Mouse (Mus musculus) lung, postnatal 14 days (tissue): ENCODE measurements around the gene Rnf40.

Experiments used
- DNase-seq: peaks from one replicate; pipeline ENCODE4 v3.0.0; 2021

The Rnf40 gene

DNA sequence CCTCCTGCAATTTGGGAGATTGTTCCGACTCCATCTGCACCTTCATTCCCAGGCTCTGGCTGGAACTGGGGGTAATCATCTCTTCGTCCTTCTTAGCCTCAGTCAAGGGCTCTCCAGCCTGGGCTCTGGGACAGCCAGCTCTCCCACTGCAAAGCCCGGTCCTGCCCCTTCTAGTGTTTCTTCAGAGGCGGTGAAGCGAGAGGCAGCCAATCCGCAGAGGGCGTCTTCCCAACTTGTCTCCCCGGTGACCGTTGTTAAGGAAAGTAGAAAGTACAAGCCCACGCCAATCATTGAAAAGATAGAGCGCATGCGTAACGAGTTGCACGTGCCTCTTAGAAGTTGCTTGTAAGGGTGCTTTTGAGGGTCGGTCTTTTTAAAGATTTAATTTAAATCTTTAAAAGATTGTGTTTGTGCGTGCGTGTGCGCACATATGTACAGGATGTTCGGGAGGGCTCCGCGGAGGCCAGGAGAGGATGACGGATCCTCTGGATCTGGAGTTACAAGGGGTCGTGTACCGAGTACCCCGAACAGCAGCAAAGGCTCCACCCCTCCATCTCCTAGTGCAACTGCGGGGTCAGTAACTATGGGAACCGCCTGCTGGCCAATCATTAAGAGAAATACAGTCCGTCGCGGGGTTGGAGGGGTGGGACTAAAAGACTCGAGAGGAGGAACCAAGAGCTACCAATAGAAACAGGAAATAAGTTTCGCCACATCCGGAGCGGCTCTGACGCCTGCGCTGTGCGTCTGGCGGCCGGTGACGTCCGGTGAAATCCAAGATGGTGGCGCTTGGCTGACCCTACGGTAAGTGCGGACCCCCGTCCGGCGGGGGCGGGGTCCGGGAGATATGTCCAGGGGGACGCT is at the start of gene Rnf40, which contains the start of gene Ccdc189:
Rnf40 (plus strand) TSS at position 757 of the 861 bp plus-strand sequence.
Ccdc189 (minus strand) TSS at position 585 of the 861 bp plus-strand sequence.
- peak; percentile 92 for DNase-seq

DNA sequence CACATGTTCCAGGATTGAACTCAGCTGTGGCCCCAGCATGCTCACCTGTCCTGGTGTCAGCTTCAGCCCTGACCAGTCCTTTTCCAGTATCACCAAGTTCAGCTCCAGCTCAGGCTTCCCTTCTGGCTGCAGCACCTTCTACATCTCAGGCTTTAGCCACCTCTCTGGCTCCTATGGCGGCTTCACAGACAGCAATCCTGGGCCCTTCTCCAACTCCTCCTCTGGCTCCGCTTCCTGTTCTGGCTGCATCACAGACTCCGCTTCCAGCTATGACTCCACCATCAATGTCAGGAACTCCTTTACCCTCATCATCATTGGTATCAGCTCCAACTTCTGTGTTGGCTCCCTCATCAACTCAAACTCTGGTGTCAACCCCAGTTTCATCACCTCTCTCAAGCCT is 46.9 kb upstream of the Rnf40 start:
- no peak for DNase-seq

DNA sequence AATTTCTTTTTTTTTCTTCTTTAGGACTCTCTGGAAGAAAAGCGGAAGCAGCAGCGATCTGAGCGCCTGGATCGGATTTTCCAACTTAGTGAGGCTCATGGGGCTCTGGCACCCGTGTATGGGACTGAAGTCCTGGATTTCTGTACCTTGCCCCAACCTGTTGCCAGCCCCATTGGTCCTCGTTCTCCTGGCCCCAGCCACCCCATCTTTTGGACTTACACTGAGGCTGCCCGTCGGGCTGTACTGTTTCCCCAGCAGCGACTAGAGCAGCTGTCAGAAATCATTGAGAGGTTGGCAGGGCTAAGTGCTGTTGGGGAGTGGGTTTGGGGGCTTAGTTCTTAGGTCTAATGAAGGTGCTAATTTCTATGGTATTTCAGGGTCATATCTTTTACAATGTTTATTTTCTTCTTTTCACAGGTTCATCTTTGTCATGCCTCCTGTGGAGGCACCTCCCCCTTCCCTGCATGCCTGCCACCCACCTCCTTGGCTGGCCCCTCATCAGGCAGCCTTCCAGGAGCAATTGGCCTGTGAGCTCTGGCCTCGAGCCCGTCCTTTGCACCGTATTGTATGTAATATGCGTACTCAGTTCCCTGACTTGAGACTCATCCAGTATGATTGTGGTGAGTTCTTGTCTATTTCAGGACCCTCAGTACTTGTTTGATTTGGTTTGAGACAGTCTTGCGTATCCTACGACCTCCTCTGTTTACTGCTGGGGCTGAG is 39.3 kb upstream of the Rnf40 start:
- DNase-seq = no peak

DNA sequence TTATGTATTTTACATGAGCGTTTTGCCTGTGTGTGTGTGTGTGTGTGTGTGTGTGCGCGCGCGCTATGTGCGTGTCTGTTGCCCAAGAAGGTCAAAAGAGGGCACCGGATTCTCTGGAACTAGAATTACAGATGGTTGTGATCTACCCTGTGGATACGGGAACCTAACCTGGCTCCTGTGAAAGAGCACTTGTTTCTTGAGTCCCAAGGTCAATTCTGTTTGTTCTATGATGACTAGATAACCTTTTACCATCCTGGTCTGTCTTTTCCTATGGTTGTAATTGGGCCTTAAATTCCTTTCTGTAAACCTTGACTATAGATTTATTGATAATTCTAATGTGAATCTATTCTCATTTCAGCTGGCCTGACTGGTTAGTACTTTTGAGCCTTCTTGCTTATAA is 37.0 kb upstream of the Rnf40 start:
- DNase-seq = no peak

DNA sequence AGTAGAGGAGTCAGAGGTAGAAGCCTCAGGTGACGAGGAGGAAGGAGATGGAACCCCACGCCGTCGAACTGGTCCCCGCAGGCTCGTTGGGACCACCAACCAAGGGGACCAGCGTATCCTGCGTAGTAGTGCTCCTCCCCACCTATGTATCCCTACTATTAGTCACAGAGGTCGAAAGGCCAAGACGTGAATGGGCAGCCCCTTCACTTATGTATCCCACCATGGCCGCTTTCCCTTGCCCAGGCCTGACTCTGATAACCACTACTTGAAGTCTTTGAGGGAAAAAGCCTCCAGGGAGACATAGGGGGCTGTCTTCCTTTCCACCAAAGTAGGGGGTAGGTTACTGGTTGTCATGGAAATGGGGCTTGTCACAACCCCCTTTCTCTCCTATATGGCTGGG is 28.0 kb upstream of the Rnf40 start:
- no peak for DNase-seq

DNA sequence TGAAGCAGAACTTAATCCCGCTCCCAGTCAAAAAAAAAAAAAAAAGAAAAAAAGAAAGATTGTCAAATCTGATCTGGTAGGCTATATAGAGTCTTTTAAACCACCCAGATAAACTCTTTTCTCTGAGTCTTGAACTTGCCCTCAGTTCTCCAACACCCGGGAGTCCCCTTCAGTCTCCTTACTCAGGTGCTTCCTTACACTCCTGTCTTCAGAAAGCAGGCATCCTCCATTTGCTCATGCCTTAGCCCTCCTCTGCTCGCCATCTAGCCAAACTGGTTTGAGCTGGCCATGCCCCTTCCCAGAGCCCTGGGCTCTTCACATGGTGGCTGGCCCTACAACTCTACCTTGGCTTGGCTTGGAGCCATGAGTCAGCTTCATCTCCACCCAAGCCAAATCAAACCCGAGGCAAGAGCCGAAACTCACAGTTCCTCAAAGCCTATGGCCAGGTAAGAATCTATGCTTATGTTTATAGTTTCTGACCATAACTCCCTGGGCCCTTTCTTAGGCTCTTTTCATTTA is 27.2 kb upstream of the Rnf40 start, which contains the start of gene Tmem265:
Tmem265 (plus strand) TSS at position 51 of the 519 bp plus-strand sequence.
- peak; percentile 14 for DNase-seq

DNA sequence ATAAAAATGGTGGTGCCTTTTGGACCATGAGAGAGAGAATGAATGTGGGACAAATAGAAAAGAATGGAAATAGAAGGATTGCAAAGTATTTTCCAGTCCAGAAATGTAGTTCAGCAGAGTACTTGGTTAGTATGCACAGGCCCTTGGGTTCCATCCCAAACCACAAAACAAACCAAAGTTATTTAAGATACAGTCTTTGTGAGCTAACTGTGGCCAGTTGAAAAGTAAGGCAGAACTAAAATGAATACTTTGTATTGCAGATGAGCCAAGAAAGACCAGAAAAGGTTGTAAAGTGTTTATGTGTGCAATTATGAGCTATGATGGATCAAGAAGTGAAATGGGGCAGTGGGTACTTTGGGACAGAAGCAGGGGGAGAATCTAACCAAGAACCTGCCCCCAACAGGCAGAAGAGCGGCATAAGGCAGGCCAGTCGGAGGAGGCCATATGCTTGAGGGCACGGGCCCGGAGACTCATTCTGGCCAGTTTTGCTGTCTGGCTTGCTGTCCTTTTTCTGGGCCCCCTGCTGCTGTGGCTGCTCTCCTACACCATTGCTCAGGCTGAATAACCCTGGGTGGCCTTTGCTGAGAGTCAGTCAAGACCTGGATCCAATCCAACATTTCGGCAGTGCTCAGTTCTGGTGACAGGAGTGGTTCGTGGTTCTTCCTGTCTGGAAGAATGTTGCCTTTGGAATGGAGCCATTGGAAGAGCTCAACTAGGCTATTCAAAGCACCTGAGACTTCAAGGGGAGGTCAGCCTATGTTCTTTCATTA is 24.0 kb upstream of the Rnf40 start:
- peak; percentile 16 for DNase-seq

DNA sequence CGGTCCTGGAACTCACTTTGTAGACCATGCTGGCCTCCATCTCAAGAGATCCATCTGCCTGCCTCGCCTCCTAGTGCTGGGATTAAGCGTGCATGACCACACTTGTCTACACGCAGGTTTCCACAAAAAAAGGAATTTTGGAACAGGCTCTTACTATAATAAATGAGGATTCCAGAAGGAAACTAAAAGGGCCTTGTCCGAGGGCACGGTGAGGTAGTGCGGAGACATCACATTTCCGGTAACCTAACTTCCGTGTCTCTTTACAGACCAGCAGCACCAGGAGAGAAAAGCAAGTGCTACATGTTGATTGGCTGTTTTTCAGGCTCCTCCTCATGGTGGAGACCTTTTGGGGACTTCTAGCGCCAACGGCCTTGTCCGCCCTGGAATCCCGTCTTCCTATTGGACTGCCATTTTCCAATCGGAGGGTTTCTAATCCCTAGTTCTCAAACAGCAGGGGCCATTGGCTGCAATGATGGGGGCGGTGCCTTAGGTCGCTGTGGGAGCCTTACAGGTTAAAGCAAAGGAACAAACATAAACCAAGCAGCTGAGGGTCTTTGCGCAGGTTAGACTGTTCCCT is 15.6 kb upstream of the Rnf40 start, which contains the start of gene Phkg2:
Phkg2 (plus strand) TSS at position 446 of the 577 bp plus-strand sequence.
- peak; percentile 89 for DNase-seq

DNA sequence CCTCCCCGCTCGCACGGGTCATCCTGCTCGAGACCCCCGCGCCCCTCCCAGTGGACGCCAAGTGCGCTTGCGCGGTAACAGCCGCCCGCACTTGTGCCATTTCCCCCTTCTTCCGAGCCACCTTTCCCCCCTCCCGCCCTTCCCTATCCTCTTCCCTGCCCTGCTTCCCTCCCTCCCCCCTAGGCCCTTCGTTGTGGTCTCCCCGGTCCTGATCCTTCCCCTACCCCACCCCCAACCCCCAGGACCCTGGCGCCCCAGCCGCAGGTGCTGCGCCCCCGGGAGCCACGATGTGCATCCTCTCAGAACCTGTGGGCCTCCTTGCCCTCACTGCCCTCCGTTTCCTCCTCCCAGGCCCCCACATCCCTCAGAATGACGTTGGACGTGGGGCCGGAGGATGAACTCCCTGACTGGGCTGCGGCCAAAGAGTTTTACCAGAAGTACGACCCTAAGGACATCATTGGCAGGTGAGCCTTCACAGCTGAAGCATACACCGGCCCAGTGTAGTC is 15.0 kb upstream of the Rnf40 start:
- DNase-seq = no peak

DNA sequence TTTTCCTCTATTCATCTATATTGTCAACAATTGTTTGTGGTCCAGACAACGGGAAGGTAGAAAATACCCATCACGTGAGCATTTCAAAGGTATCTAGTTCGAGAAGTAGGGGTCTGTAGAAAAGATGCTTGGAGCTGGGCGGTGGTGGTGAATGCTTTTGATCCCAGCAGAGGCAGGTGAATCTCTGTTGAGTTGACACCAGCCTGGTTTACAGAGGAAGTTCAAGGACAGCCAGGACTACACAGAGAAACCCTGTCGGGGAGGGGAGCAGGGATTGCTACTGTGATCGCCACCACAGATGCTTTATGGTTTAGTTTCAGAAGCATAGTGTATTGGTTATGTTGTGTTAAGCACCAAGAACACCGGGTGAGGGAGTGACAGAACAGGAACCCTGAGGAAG is 14.5 kb upstream of the Rnf40 start:
- no peak for DNase-seq

DNA sequence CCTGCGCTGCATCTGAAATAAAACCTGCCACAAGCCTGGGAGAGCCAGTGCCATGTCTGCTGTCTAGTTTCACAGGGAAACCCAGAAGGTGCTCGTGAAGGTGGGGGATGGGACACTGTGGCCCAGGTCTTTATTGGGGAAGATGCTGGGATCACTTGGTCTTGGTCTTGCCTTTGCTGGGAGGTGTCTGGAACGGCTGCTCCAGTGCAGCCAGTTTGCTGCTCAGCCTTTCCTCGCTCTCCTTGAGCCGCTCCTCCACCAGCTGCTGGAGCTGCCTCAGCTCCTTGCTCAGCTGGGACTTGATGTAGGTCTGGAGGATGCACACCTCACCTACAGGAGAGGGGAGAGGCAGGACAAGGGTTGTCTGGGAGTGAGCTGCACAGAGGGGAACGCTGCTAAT is 5.3 kb upstream of the Rnf40 start:
- no peak for DNase-seq

DNA sequence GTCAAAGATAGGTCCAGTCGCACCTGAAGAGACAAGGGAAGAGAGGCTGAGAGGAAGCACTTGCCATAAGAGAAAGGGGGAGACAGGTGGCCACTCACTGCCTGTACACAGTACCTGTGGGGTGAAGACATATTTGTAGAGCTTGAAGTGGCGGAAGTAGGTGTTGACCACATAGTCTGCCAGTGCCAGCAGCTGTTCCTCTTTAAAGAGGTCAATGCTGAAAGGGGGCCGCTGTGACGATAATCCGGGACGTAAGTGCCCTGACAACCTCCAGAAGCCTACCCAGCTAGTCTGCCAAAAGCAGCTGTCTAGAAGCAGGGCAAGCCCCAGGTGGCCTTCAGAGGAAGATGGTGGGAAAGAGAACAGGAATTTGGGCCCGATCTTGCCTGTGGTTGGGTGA is 3.5 kb upstream of the Rnf40 start:
- peak; percentile 14 for DNase-seq

DNA sequence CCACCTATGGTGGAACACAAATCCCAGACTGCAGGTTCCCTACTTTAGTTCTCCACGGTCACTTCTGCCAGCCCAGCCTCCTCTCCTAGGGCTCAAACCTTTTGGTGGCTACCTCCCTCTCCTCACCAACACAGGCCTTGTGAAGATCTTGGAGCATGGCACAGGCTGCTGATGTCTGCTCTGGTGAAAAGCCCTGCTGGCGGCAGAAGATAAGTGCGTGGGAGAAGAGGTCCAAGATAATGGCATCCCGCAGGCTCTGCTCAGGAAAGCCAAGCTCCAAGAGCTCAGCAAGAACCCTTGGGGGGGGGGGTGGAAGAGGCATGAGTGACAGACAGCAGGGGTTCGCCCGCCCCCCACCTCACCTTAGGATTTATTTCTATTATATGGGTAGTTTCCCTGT is 2.4 kb upstream of the Rnf40 start:
- no peak for DNase-seq

DNA sequence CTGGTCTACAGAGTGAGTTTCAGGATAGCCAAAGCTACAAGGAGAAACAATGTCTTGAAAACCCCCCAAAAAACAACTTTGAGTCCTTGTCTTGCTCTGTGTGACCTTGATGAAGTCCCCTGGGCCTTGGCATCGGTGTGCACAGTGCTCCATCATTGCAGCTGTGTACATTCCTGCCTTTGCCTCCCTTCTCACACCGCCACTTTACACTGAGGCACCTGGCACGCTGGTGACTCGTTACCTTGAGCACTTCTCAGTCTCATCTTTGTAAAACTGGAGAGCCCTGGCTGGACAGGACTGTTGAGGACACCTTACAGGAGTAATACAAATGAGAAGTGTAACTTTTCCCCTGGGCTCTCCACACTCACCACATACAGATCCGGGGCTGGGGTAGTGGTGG is 1.4 kb upstream of the Rnf40 start:
- DNase-seq = no peak

DNA sequence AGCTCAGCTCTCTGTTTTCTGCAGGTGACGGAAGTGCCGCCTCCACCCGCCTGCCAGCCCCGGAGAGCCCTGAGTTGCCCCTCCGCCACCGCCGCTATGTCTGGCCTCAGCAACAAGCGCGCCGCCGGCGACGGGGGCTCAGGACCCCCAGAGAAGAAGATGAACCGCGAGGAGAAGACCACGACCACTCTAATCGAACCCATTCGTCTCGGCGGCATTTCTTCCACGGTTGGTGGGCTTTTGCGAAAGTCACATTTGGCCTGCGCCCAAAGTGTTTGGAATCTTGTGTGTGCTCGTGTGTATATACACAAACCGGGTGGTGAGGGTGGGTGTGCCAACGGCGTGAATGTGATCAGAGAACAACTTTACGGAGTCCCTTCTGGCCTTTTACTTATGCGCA is 334 bp downstream of the Rnf40 start:
- no peak for DNase-seq

DNA sequence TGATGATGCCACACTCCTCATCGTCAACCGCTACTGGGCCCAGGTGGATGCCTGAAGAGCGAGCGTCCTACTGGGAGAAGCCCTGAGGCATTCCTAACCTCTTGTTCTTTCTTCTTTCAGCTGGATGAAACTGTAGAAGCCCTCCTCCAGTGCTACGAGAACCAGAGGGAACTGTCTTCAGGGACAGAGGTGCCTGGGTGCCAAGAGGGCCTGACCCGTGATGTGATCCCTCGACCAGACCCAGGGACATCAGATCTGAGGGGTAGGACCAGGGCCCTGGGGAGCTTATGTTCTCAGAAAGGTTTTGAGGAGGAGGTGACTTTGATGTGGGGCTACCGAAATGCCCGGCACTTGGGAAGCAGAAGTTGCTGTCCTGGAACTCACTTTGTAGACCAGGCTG is 1.1 kb downstream of the Rnf40 start:
- DNase-seq = no peak

DNA sequence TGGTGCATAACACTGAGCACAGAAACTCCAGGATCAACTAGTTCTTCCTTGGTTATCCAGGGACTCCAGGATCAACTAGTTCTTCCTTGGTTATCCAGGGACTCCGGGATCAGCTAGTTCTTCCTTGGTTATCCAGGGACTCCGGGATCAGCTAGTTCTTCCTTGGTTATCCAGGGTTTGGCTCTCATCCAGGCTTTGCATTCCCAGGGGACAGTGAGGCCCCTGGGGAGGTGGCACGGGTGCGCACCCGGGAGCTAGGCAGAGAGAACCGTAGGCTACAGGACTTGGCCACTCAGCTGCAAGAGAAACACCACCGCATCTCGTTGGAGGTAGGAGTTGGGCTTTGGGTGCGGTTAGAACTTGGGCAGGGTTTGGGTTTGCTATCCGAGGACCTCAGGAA is 2.5 kb downstream of the Rnf40 start:
- no peak for DNase-seq

DNA sequence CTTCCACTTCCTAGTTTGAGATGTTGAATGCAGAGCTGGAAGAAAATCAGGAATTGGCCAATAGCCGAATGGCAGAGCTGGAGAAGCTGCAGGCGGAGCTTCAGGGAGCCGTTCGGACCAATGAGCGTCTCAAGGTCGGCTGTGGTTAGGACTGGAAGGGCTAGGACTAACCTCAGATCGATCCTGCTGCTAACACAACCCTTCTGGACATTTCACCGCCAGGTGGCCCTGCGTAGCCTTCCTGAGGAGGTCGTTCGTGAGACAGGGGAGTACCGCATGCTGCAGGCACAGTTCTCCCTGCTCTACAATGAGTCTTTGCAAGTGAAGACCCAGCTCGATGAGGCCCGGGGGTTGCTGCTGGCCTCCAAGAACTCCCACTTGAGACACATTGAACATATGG is 4.0 kb downstream of the Rnf40 start:
- DNase-seq = no peak

DNA sequence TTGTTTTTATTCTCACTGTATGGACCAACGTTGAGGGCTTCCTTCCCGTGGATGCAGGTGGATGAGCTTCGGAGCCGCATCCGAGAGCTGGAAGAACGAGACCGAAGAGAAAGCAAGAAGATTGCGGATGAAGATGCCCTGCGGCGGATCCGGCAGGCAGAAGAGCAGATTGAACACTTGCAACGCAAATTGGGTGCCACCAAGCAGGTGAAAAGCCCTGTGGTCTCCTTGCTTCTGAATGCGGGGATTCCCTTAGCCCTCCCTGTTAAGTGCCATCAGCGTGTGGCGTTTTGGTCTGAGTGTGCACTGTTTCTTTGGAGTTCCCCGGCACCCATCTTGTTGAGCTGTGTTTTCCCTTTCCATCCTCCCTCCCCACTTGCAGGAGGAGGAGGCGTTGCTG is 8.2 kb downstream of the Rnf40 start:
- no peak for DNase-seq

DNA sequence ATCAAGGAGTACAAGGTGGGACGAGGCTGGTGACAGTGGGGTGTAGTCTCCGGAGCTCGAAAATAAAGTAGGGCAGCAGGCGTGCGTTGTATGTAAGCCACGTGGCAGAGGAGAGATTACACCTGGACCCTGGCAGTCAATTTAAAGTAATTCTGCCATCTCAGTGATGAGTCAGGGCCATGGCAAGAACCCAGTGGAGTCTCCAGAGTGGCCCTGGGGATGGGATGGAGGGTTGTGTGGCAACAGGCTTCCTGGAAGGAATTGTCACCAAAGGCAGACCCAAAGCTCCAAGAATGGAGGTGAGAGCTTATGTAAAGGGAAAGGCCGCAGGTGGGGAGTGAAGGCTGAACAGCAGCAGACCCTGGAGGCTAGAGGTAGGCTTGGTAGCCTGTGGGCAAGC is 12.0 kb downstream of the Rnf40 start:
- no peak for DNase-seq

DNA sequence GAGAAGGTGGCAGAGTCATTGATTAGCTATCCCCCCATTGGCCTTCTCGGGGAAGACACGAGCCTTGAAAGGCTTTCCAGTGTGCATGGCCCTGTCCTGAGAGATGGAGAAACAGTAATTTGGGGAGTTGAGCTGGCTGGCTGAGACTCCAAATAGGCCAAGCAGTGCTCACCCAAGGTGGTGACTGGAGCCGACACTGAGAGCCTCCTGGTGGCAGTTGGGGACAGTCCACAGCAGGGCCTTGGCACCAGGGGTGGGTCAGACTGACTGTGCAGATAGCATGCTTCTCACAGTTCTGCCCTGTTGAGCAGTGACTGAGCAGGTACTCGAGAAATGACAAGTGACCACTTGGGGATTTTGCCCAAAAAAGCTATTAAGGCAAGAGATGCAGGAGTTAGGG is 13.2 kb downstream of the Rnf40 start:
- DNase-seq = no peak

DNA sequence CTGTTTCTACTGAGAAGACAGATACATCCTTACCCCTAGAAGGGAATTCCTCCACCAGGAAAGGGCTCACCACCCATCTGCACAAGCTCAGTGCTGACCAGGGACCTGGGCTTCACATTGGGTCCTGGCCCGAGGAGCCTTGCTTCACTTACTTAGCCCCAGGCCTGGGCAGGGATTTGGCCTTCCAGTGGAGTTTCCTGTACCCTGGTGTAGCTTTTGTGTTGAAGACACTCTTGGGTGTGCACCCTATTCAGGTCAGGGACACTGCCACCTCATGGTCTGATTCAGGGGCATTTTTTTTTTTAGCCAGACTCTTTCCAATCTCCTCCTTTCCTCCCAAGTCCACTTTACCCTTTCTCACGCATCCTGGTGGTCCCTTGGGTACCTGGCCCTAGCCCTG is 14.3 kb downstream of the Rnf40 start:
- no peak for DNase-seq

DNA sequence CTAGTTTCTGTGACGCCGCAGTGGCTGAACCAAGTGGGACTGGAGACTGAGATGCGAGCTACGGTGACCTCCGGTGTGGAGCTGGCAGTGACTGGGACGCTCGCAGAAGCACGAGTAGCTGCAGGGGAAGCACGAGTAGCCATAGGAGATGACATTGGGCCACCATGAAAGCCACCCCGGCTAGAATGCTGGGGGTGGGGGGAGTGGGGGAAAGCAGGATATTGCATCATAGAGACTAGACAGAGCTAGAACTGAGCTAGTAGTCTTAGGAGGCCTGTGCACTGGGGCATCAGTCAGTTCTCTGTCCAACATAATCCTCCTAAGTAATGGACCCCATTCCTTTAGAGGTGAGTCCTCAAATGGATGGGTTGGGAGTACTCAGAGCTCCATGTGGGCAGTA is 15.7 kb downstream of the Rnf40 start:
- no peak for DNase-seq
